Mouse (Mus musculus): ENCODE measurements around the gene Dennd1a. TPM values are rescaled to one million over a fixed set of nuclear protein-coding genes. Genes with fewer than 3 reads are reported as not detected.

The Dennd1a gene
- polyA plus RNA-seq, 1 experiment from 2014 or later: 9.9 TPM

- DNase-seq (ENCODE audit: low spot score): no peak
These were observed 121.2 kb downstream of the Dennd1a start for GRCm38 (mm10) chr2:38165966-38166365.

- peak; percentile 15 for DNase-seq (ENCODE audit: low spot score)
These were observed 122.7 kb downstream of the Dennd1a start for GRCm38 (mm10) chr2:38164326-38165035.

GRCm38 (mm10) chr2:38162486-38162885 is 124.7 kb downstream of the Dennd1a start:
- DNase-seq (ENCODE audit: low spot score): no peak

GRCm38 (mm10) chr2:38161484-38161883 is 125.7 kb downstream of the Dennd1a start:
- no peak for DNase-seq (ENCODE audit: low spot score)

- no peak for DNase-seq (ENCODE audit: low spot score)
These were observed 127.5 kb downstream of the Dennd1a start for GRCm38 (mm10) chr2:38159736-38160135.

- DNase-seq (ENCODE audit: low spot score): no peak
These were observed 130.2 kb downstream of the Dennd1a start for GRCm38 (mm10) chr2:38157002-38157401.

GRCm38 (mm10) chr2:38156001-38156400 is 131.2 kb downstream of the Dennd1a start:
- no peak for DNase-seq (ENCODE audit: low spot score)

- no peak for DNase-seq (ENCODE audit: low spot score)
These were observed 142.4 kb downstream of the Dennd1a start for GRCm38 (mm10) chr2:38144831-38145230.

- DNase-seq (ENCODE audit: low spot score): no peak
These were observed 143.0 kb downstream of the Dennd1a start for GRCm38 (mm10) chr2:38144067-38144779.

GRCm38 (mm10) chr2:38142905-38143304 is 144.3 kb downstream of the Dennd1a start:
- no peak for DNase-seq (ENCODE audit: low spot score)

GRCm38 (mm10) chr2:38142210-38142609 is 145.0 kb downstream of the Dennd1a start:
- no peak for DNase-seq (ENCODE audit: low spot score)

GRCm38 (mm10) chr2:38139536-38139935 is 147.7 kb downstream of the Dennd1a start:
- DNase-seq (ENCODE audit: low spot score): no peak

GRCm38 (mm10) chr2:38137086-38137485 is 150.1 kb downstream of the Dennd1a start:
- DNase-seq (ENCODE audit: low spot score): no peak

GRCm38 (mm10) chr2:38135427-38135826 is 151.8 kb downstream of the Dennd1a start:
- DNase-seq (ENCODE audit: low spot score): no peak

GRCm38 (mm10) chr2:38133036-38133825 is 154.0 kb downstream of the Dennd1a start:
- no peak for DNase-seq (ENCODE audit: low spot score)

- no peak for DNase-seq (ENCODE audit: low spot score)
These were observed 154.9 kb downstream of the Dennd1a start for GRCm38 (mm10) chr2:38132233-38132822.

- DNase-seq (ENCODE audit: low spot score): no peak
These were observed 155.7 kb downstream of the Dennd1a start for GRCm38 (mm10) chr2:38131538-38131937.

- no peak for DNase-seq (ENCODE audit: low spot score)
These were observed 157.0 kb downstream of the Dennd1a start for GRCm38 (mm10) chr2:38129961-38130802.

GRCm38 (mm10) chr2:38126383-38126732 is 160.8 kb downstream of the Dennd1a start:
- DNase-seq (ENCODE audit: low spot score): no peak

GRCm38 (mm10) chr2:38125671-38126382 is 161.4 kb downstream of the Dennd1a start:
- no peak for DNase-seq (ENCODE audit: low spot score)
